Mouse (Mus musculus) embryonic facial prominence, embryonic 10.5 days (tissue): ENCODE results near the gene Prrg2. TPM values are rescaled to one million over a fixed set of nuclear protein-coding genes. Genes with fewer than 3 reads are reported as not detected.

Experiments
- DNase-seq: peaks from one replicate; pipeline ENCODE4 v3.0.0-alpha.2; 2017; ENCODE audit warnings: low spot score
- H3K27ac ChIP-seq: fragments of 300-500 bp; sonication (generic); replicated peaks from 2 replicates; pipeline ENCODE4 v1.5.1; 2016; ENCODE audit warnings: mild to moderate bottlenecking
- H3K27me3 ChIP-seq: fragments of 300-500 bp; sonication (generic); replicated peaks from 2 replicates; pipeline ENCODE4 v1.6.1; 2016; ENCODE audit warnings: low read depth, mild to moderate bottlenecking; ENCODE audit not compliant: poor library complexity, severe bottlenecking
- H3K36me3 ChIP-seq: fragments of 300-500 bp; sonication (generic); replicated peaks from 2 replicates; pipeline ENCODE4 v1.6.1; 2016; ENCODE audit warnings: mild to moderate bottlenecking, moderate library complexity
- H3K4me1 ChIP-seq: fragments of 300-500 bp; sonication (generic); 2 replicates; pipeline ENCODE4 v1.6.1; 2016
- H3K4me3 ChIP-seq: fragments of 300-500 bp; sonication (generic); 2 replicates; pipeline ENCODE4 v1.5.1; 2016; ENCODE audit warnings: mild to moderate bottlenecking, moderate library complexity
- H3K9me3 ChIP-seq: fragments of 300-500 bp; sonication (generic); 2 replicates; pipeline ENCODE4 v1.6.1; 2016; ENCODE audit warnings: mild to moderate bottlenecking
- WGBS: fragments of 180-500 bp; shearing (Covaris S2); methylation state at CpG from one replicate; pipeline ENCODE4 v1.1.7; 2016; 5-methylcytosine and 5-hydroxymethylcytosine counted together
- microRNA-seq: library from miRNA; unstranded; fragments of <30 nt; microRNA quantifications from one replicate; pipeline ENCODE4, GENCODE M21; 2017
- polyA plus RNA-seq: library from polyadenylated mRNA; unstranded; fragments of >200 nt; fragmentation: Nextera tagmentation; extraction: Ambion mirVana; gene quantifications from 2 replicates; pipeline ENCODE4 v1.2.1, GENCODE M21; 2016

Prrg2 gene
- polyA plus RNA-seq, 1 experiment from 2014 or later: 24.4 TPM

DNA sequence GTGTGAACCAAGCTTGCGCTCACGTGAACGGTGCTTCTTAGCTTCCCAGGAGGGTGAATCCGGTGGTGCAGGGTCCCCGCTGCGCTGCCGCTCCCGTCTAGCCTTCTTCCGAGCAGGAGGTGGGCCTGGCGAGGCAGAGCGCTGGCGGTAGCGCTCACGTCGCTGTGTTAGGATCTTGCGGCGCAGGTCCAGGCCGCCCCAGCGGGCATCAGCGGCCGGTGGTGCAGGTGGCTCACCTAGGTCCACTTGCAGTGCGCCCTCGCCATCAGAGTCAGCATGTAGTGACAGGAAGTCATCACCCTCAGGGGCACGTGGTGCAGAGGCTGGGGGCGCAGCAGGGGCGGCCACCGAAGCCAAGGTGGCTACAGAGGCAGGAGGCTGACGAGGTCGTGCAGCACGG is 54.6 kb downstream of the Prrg2 start:
- WGBS: 95% methylated on average over 30 of the region's 30 CpGs
- H3K36me3 ChIP-seq: peaks cover 100% of the 10 kb centered on the region
- H3K4me3 ChIP-seq: peak overlapping the region; percentile 29

DNA sequence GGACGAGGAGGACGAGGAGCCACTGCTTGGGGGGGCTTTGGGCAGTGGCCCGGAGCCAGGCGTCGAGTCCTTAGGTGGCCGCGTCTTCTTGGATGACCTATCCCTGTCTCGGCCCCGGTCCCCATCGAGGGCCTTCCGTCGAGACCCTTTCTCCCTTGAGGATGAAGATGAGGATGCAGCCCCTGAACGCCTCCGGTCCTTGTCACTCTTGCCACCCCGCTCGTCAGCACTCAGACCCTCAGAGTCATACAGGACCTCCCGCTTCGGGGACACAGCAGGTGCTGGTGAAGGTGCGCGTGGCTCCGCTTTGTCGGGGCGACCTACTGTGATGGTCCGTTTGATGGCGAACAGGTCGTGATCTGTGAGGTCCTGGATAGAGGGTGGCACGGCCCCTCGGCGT is 55.3 kb downstream of the Prrg2 start:
- H3K4me3 ChIP-seq: peak overlapping the region; percentile 23; the same call in 1 of the 2 replicates
- no peak for DNase-seq
- 96% methylated on average over 29 of the region's 29 CpGs for WGBS
- H3K36me3 ChIP-seq: peaks cover 100% of the 10 kb centered on the region
- H3K27me3 ChIP-seq: no peaks in the 10 kb centered on the region
- H3K4me1 ChIP-seq: 0 out of 2 replicates have a peak, but pooled peaks cover 3% of the 10 kb centered on the region
- H3K27ac ChIP-seq: no peak overlapping the region
- no peaks in the 10 kb centered on the region for H3K9me3 ChIP-seq

More for the DNA sequence above, 54.6 kb downstream of the Prrg2 start:
- no peaks in the 10 kb centered on the region for H3K27me3 ChIP-seq
- 0 out of 2 replicates have a peak, but pooled peaks cover 3% of the 10 kb centered on the region for H3K4me1 ChIP-seq
- no peak overlapping the region for H3K27ac ChIP-seq
- no peak for DNase-seq
- H3K9me3 ChIP-seq: no peaks in the 10 kb centered on the region

DNA sequence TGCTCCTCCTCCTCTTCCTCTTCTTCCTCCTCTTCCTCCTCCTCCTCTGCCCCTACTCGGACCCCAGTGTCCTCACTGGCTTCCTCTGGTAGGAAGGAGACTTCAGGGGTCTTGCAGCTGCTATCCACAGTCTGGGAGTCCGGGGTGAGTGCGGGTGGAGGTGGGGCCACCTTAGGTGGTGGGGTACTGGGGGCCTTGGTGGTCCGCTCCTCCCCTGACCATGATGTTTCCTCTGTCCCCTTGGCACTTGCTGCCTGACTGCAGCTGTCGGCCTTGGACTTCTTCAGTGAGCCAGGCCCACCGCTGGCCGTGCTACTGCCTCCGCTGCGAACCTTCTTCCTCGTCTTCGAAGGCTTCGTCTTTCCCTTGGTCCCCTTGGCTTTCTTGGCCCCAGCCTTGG is 56.0 kb downstream of the Prrg2 start:
- Histone ChIP-seq H3K27me3 (no peaks in the 10 kb centered on the region), H3K4me1 (0 out of 2 replicates have a peak, but pooled peaks cover 3% of the 10 kb centered on the region), H3K36me3 (peaks cover 100% of the 10 kb centered on the region), H3K27ac (no peak overlapping the region), H3K4me3 (peak overlapping the region; percentile 23; the same call in 1 of the 2 replicates), H3K9me3 (no peaks in the 10 kb centered on the region)
- 96% methylated on average over 12 of the region's 12 CpGs for WGBS
- DNase-seq: no peak

DNA sequence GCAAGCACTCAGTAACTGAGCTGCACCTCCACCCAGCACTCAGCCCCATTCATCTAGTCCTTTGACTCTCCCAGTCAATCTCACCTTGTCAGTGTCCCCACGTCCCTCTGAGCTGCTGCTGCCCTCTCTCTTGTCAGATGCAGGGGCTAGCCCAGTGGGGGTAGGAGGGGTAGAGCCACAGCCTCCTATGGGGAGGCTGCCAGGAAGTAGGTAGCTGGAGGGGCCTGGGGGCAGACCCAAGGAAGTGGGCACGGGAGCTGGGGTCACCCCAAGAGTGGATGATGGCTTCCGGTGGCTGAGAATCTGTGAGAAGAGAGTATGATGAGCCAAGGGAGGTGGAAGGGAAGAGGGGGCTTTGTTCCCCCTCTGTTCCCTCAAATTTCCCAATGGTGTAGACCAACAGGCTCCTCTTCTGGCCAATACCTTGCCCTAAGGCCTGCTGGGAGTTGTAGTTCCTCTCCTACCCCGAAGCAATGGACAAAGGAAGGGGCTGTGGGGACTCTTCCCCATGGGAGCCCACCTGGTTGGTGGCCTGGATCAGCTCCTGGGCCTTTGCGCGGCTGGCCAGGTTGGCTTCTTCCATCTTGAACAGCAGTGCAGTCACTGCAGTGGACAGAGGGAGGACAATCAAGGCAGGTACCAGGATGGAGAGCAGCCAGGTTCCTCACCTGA is 57.0 kb downstream of the Prrg2 start:
- Histone ChIP-seq H3K4me3 (0 out of 2 replicates have a peak overlapping the region, but pooled peaks have one; percentile 4), H3K36me3 (peaks cover 100% of the 10 kb centered on the region), H3K9me3 (no peaks in the 10 kb centered on the region), H3K27ac (no peak overlapping the region), H3K4me1 (peaks cover 4% of the 10 kb centered on the region; the same call in 1 of the 2 replicates), H3K27me3 (no peaks in the 10 kb centered on the region)
- 89% methylated on average over 6 of the region's 6 CpGs for WGBS
- no peak for DNase-seq

DNA sequence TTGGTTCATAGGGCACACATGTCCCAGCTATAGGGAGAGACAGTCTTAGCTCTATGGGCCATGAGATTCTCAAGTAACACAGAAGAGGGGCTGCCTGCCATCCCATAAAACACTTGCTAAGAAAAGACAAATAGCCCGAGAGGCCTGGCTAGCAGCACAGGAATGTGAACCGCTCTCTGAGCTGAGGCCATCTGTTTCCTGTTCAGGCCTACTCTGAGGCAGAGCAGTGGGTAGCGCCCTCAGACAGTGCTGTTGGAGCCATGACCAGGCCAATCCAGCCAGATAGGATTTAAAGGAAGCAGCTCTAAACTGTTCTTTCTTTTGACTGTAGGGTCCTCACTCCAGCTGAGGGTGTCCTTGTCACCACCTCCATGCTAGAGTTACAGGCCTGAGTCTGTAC is 57.9 kb downstream of the Prrg2 start:
- DNase-seq: no peak
- Histone ChIP-seq H3K9me3 (no peaks in the 10 kb centered on the region), H3K4me1 (peaks cover 9% of the 10 kb centered on the region), H3K27ac (no peak overlapping the region), H3K4me3 (no peak overlapping the region), H3K27me3 (no peaks in the 10 kb centered on the region), H3K36me3 (peaks cover 100% of the 10 kb centered on the region)
- WGBS: 78% methylated on average over 3 of the region's 3 CpGs

Small RNAs within 50 kb of the gene (microRNA-seq; reads per million reads assigned to microRNA genes)
- 1.5 reads per million for gene Mir7054

Other genes starting within 250 kb of the Prrg2 start
- 169 and 173 TPM in 2 replicates for gene Nup62, start 246.6 kb downstream of the Prrg2 start, polyA plus RNA-seq
- 1.0 and 1.5 TPM in 2 replicates for gene Il4i1, start 246.3 kb downstream of the Prrg2 start, polyA plus RNA-seq
- 3.2 and 3.6 TPM in 2 replicates for gene Atf5, start 246.0 kb downstream of the Prrg2 start, polyA plus RNA-seq
- gene Akt1s1, start 213.7 kb downstream of the Prrg2 start, polyA plus RNA-seq: 92.2 and 95.4 TPM in 2 replicates
- gene Tbc1d17, start 213.6 kb downstream of the Prrg2 start, polyA plus RNA-seq: 77.2 and 82.7 TPM in 2 replicates
- gene Pnkp, start 205.5 kb downstream of the Prrg2 start, polyA plus RNA-seq: 34.4 and 36.3 TPM in 2 replicates
- 514 and 525 TPM in 2 replicates for gene Ptov1, start 192.9 kb downstream of the Prrg2 start, polyA plus RNA-seq
- 135 and 146 TPM in 2 replicates for gene Med25, start 170.0 kb downstream of the Prrg2 start, polyA plus RNA-seq
- 17.6 and 20.1 TPM in 2 replicates for gene Fuz, start 166.6 kb downstream of the Prrg2 start, polyA plus RNA-seq
- gene Ap2a1, start 133.2 kb downstream of the Prrg2 start, polyA plus RNA-seq: 75.1 and 77.1 TPM in 2 replicates
- 0.14 and 0.30 TPM in 2 replicates for gene Tsks, start 119.5 kb downstream of the Prrg2 start, polyA plus RNA-seq
- 18.5 and 18.8 TPM in 2 replicates for gene Cpt1c, start 87.8 kb downstream of the Prrg2 start, polyA plus RNA-seq
- gene Prmt1, start 76.1 kb downstream of the Prrg2 start, polyA plus RNA-seq: 968 and 991 TPM in 2 replicates
- 70.3 and 77.5 TPM in 2 replicates for gene Irf3, start 65.0 kb downstream of the Prrg2 start, polyA plus RNA-seq
- 87.0 and 90.7 TPM in 2 replicates for gene Bcl2l12, start 64.0 kb downstream of the Prrg2 start, polyA plus RNA-seq
- 46.2 and 47.9 TPM in 2 replicates for gene Scaf1, start 46.3 kb downstream of the Prrg2 start, polyA plus RNA-seq
- gene Rras, start 44.7 kb downstream of the Prrg2 start, polyA plus RNA-seq: 18.8 and 20.3 TPM in 2 replicates
- 13.4 and 14.9 TPM in 2 replicates for gene Prr12, start 9.8 kb downstream of the Prrg2 start, polyA plus RNA-seq
- 70.8 and 74.7 TPM in 2 replicates for gene Nosip, start 248 bp downstream of the Prrg2 start, polyA plus RNA-seq
- gene Rcn3, start 29.5 kb upstream of the Prrg2 start, polyA plus RNA-seq: 144 and 156 TPM in 2 replicates
- 6.0 and 7.0 TPM in 2 replicates for gene Fcgrt, start 41.2 kb upstream of the Prrg2 start, polyA plus RNA-seq
- gene Rps11, start 61.8 kb upstream of the Prrg2 start, polyA plus RNA-seq: 1,885 and 1,917 TPM in 2 replicates
- 1,273 and 1,282 TPM in 2 replicates for gene Rpl13a, start 66.1 kb upstream of the Prrg2 start, polyA plus RNA-seq
- gene Gm45713, start 73.6 kb upstream of the Prrg2 start, polyA plus RNA-seq: 0.31 TPM in 1 of 2 replicates, not detected in the other
- 0.97 and 1.8 TPM in 2 replicates for gene Flt3l, start 73.8 kb upstream of the Prrg2 start, polyA plus RNA-seq
- gene Pih1d1, start 91.6 kb upstream of the Prrg2 start, polyA plus RNA-seq: 99.6 and 103 TPM in 2 replicates
- gene Aldh16a1, start 91.9 kb upstream of the Prrg2 start, polyA plus RNA-seq: 65.3 and 71.7 TPM in 2 replicates
- gene Slc17a7, start 101.3 kb upstream of the Prrg2 start, polyA plus RNA-seq: 0.74 and 1.2 TPM in 2 replicates
- gene Gfy, start 116.9 kb upstream of the Prrg2 start, polyA plus RNA-seq: 0.10 and 0.29 TPM in 2 replicates
- not detected in 2 replicates for gene Pth2, start 118.3 kb upstream of the Prrg2 start, polyA plus RNA-seq
- gene Ccdc155, start 142.2 kb upstream of the Prrg2 start, polyA plus RNA-seq: 0.62 and 0.67 TPM in 2 replicates
- 1.2 and 2.0 TPM in 2 replicates for gene Dkkl1, start 149.5 kb upstream of the Prrg2 start, polyA plus RNA-seq
- gene Tead2, start 153.1 kb upstream of the Prrg2 start, polyA plus RNA-seq: 394 and 421 TPM in 2 replicates
- 0.50 and 0.88 TPM in 2 replicates for gene Cd37, start 176.4 kb upstream of the Prrg2 start, polyA plus RNA-seq
- 0.28 and 0.32 TPM in 2 replicates for gene Slc6a16, start 178.4 kb upstream of the Prrg2 start, polyA plus RNA-seq
- gene Slc6a21, start 214.8 kb upstream of the Prrg2 start, polyA plus RNA-seq: not detected in 2 replicates